ENCODE assay signal across 8 mouse cellular contexts in genomic region chr12:103243041-103243440, GRCm38 (mm10). TPM values are rescaled to one million over a fixed set of nuclear protein-coding genes. Genes with fewer than 3 reads are reported as not detected.
DNase-seq lines count a peak whose midpoint lies in the region; ATAC-seq and TF ChIP-seq lines count a peak whose summit lies in the region.
"Had no signal": no experiment of that assay in that cellular context is flagged by ENCODE, and none has a peak within 500 bp of the region (broad histone marks: within the 10 kb centered on the region; RNA-seq: fewer than 3 reads in every experiment).

No protein-coding gene starts in this region.

- no peak overlapping the region for H3K27ac ChIP-seq in ES-Bruce4 (ENCODE audit: insufficient read depth, low read length)
- peak overlapping the region; percentile 94 for H3K27ac ChIP-seq in hindbrain, embryonic 10.5 days
- H3K27ac ChIP-seq in liver, embryonic 13.5 days, result no peak overlapping the region

- DNase-seq in hindbrain, embryonic 10.5 days (ENCODE audit: low spot score), result no peak
- DNase-seq in liver, embryonic 13.5 days, result no peak
- DNase-seq in testis, postnatal 14 days (ENCODE audit: low spot score), result no peak
- DNase-seq in cerebellum, adult 9-10 months, result no peak

- 4% methylated on average over 11 of the region's 11 CpGs for WGBS in hindbrain, embryonic 10.5 days
- WGBS in liver, embryonic 13.5 days (ENCODE audit: insufficient replicate concordance), result 11% methylated on average over 11 of the region's 11 CpGs

- H3K36me3 ChIP-seq in E14TG2a.4 (ENCODE audit: insufficient read depth, low read length) (no peaks in the 10 kb centered on the region), ES-Bruce4 (ENCODE audit: control insufficient read depth, insufficient read depth, low read length, poor library complexity, severe bottlenecking) (no peaks in the 10 kb centered on the region)
- H3K36me3 ChIP-seq in hindbrain, embryonic 10.5 days, result no peaks in the 10 kb centered on the region
- no peaks in the 10 kb centered on the region for H3K36me3 ChIP-seq in liver, embryonic 13.5 days

- H3K4me1 ChIP-seq in E14TG2a.4 (replicated peaks; ENCODE audit: low read depth, low read length), result peaks cover 20% of the 10 kb centered on the region
- H3K4me1 ChIP-seq in ES-Bruce4 (ENCODE audit: control insufficient read depth, insufficient read depth, low read length), result no peaks in the 10 kb centered on the region
- peaks cover 31% of the 10 kb centered on the region for H3K4me1 ChIP-seq in hindbrain, embryonic 10.5 days (replicated peaks)
- no peaks in the 10 kb centered on the region for H3K4me1 ChIP-seq in liver, embryonic 13.5 days (replicated peaks)

- no peak for TF ChIP-seq EP300 in ES-Bruce4 (IDR thresholded peaks at IDR 0.05; ENCODE audit: insufficient read depth, low read depth, low read length)

- peak overlapping the region; percentile 89 for H3K4me3 ChIP-seq in E14TG2a.4 (replicated peaks; ENCODE audit: low read length)
- peak overlapping the region; percentile 78 for H3K4me3 ChIP-seq in ES-Bruce4 (ENCODE audit: low read depth, low read length)
- H3K4me3 ChIP-seq in hindbrain, embryonic 10.5 days, result peak overlapping the region; percentile 79
- H3K4me3 ChIP-seq in liver, embryonic 13.5 days (replicated peaks), result 0 out of 2 replicates have a peak overlapping the region, but pooled peaks have one; percentile 52

- no peak for ATAC-seq in liver, embryonic 13.5 days (ENCODE audit: low read depth)
- ATAC-seq in monocyte, adult 5-6 weeks (replicated peaks; ENCODE audit: insufficient number of reproducible peaks, low FRiP score, low TSS enrichment, poor library complexity, severe bottlenecking), result no peak

- H3K27me3 ChIP-seq in E14TG2a.4 (ENCODE audit: insufficient read depth, low read length), result peaks cover 81% of the 10 kb centered on the region
- peaks cover 4% of the 10 kb centered on the region; the same call in 1 of the 2 replicates for H3K27me3 ChIP-seq in ES-Bruce4 (ENCODE audit: control insufficient read depth, insufficient read depth, low read length, poor library complexity, severe bottlenecking)
- H3K27me3 ChIP-seq in hindbrain, embryonic 10.5 days (ENCODE audit: insufficient read depth, poor library complexity, severe bottlenecking), result peaks cover 57% of the 10 kb centered on the region
- peaks cover 57% of the 10 kb centered on the region for H3K27me3 ChIP-seq in liver, embryonic 13.5 days

- peak overlapping the region; percentile 77; the same call in 1 of the 2 replicates for H3K9ac ChIP-seq in ES-Bruce4 (ENCODE audit: low read depth, poor library complexity, severe bottlenecking)
- no peak overlapping the region for H3K9ac ChIP-seq in liver, embryonic 13.5 days

- TF ChIP-seq CTCF in E14TG2a.4 (conservative IDR thresholded peaks at IDR 0.05; ENCODE audit: low read length), result no peak
- TF ChIP-seq CTCF in ES-Bruce4 (IDR thresholded peaks at IDR 0.05; ENCODE audit: low read depth, low read length), result no peak

- TF ChIP-seq POLR2A in ES-Bruce4 (IDR thresholded peaks at IDR 0.05; ENCODE audit: insufficient read depth, low read length), result no peak

- H3K9me3 ChIP-seq in E14TG2a.4 (ENCODE audit: low read length) (no peaks in the 10 kb centered on the region), ES-Bruce4 (replicated peaks; ENCODE audit: control insufficient read depth, insufficient read depth, low read length, poor library complexity, severe bottlenecking) (no peaks in the 10 kb centered on the region)
- no peaks in the 10 kb centered on the region for H3K9me3 ChIP-seq in hindbrain, embryonic 10.5 days
- no peaks in the 10 kb centered on the region for H3K9me3 ChIP-seq in liver, embryonic 13.5 days (replicated peaks)

- peak overlapping the region; percentile 60; the same call in 1 of the 2 replicates for H3K4me2 ChIP-seq in liver, embryonic 13.5 days

RNA-seq across cellular contexts. Expression of gene Prima1, which starts 1.1 kb away (rescaled TPM):
- not detected in 2 replicates for polyA plus RNA-seq in ES-Bruce4 (2011; ENCODE audit: insufficient read depth, insufficient read length, low read depth, missing spikeins)
- 0.91 and 1.2 TPM in 2 replicates for polyA plus RNA-seq in hindbrain, embryonic 10.5 days (2016; fragmentation: Nextera tagmentation; extraction: Ambion mirVana)
- polyA plus RNA-seq in liver, embryonic 13.5 days (2015; fragmentation: Nextera tagmentation; extraction: Ambion mirVana), result not detected in 2 replicates
- not detected in 3 replicates for total RNA-seq in monocyte, adult 5-6 weeks (2017)
- total RNA-seq: hematopoietic stem cell, adult 5-6 weeks had no signal
